Mouse (Mus musculus): Measurements from ENCODE around the gene Ccdc141. TPM values are rescaled to one million over a fixed set of nuclear protein-coding genes. Genes with fewer than 3 reads are reported as not detected.

The Ccdc141 gene
- polyA plus RNA-seq, 1 experiment from 2014 or later, result 9.1 TPM

DNA sequence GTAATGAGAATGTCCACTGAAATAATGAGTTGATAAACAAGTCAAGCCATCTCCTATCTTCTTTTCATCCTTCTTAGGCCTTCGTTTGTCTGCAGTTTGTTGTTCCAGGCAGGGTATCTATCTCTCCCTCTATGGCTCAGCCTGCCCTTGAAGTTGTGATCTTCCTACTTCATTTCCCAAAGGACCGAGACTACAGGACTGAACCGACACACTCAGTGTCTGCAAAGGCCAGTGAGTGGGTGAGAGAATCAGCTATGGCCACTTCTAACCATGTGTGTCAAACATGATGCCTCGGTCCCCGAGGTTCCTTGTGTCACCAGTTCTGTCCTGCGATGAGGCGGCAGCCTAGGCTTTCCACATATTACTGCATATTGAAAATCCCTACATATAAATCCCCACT is 19.2 kb upstream of the Ccdc141 start:
- 96% methylated on average over 7 of the region's 7 CpGs for WGBS
- no peak for ATAC-seq (ENCODE audit: low read depth)
- Histone ChIP-seq H3K9ac (no peak overlapping the region), H3K27me3 (no peaks in the 10 kb centered on the region), H3K4me3 (no peak overlapping the region), H3K4me1 (replicated peaks) (0 out of 2 replicates have a peak, but pooled peaks cover 5% of the 10 kb centered on the region), H3K4me2 (no peak overlapping the region), H3K9me3 (no peaks in the 10 kb centered on the region), H3K36me3 (peaks cover 68% of the 10 kb centered on the region), H3K27ac (replicated peaks) (no peak overlapping the region)

DNA sequence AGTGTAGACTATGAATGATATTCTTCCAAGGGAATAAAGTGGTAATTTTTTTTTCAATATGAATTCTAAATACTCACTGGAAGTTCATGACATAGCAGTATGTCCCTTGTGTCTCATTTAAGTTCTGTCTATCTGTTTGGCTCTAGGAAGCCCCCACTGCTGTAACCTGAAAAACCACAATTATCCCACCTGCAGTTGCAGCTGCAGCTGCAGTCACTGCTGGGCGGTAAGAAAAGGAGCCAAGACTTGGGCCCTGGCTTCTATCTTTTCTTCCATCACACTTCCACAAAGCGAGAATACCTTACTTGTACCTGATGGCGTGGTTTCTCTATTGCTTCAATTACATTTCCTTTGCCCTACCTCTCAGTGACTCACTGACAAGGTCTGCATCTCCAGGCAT is 17.1 kb upstream of the Ccdc141 start:
- no peak overlapping the region for H3K9ac ChIP-seq
- ATAC-seq (ENCODE audit: low read depth), result no peak
- H3K27ac ChIP-seq (replicated peaks), result no peak overlapping the region
- 92% methylated on average over 3 of the region's 3 CpGs for WGBS
- H3K4me2 ChIP-seq, result no peak overlapping the region
- H3K4me1 ChIP-seq (replicated peaks), result 0 out of 2 replicates have a peak, but pooled peaks cover 14% of the 10 kb centered on the region
- no peak overlapping the region for H3K4me3 ChIP-seq
- peaks cover 52% of the 10 kb centered on the region for H3K36me3 ChIP-seq
- no peaks in the 10 kb centered on the region for H3K27me3 ChIP-seq
- H3K9me3 ChIP-seq, result no peaks in the 10 kb centered on the region

DNA sequence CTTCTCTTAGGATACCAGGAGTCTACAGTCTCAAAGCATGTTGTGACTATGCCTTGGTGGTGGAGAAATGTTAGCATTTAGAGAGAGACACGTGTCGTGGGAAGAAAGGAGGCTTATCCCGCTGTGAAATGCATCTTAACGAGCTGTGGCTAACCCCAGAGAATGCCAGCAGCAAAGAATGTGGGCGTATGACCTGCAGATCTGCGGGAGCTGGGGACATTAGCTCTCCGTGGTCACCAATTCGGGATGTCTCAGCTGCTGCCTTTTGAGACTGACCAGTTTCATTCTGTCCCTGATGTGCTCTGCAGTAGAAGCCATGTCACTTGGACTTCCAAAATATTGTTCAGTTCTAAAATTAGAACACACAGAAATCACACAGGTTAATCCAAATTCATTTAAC is 16.5 kb upstream of the Ccdc141 start:
- 61% methylated on average over 8 of the region's 8 CpGs for WGBS

DNA sequence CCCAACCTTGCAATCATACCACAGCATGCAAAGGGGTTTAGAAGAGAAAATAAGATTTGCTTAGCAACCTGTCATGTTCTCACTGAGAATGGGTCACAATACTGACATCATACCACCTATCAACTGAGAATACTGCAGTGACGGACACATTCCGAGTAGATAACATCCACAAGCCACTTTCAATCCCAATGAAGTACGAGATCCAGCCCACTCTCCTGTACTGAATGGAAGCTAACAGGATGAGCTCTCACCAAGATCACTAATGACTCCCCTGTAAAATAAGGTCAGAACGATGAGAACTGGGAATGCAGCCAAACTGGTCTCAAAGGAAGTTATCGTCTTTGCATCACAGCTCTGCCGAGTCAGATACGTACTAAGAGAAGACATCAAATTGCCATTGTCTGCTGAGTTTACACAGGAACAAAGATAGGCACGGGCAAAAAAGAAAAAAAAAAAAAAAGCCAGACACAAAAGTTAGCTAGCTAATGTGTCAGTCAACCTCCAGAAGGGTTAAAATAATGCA is 13.7 kb upstream of the Ccdc141 start:
- Histone ChIP-seq H3K4me1 (replicated peaks) (0 out of 2 replicates have a peak, but pooled peaks cover 14% of the 10 kb centered on the region), H3K9me3 (no peaks in the 10 kb centered on the region), H3K4me2 (no peak overlapping the region), H3K27ac (replicated peaks) (0 out of 2 replicates have a peak overlapping the region, but pooled peaks have one; percentile 49), H3K4me3 (no peak overlapping the region), H3K9ac (no peak overlapping the region), H3K27me3 (no peaks in the 10 kb centered on the region), H3K36me3 (peaks cover 24% of the 10 kb centered on the region)
- ATAC-seq (ENCODE audit: low read depth), result 0 out of 2 replicates have a peak, but pooled peaks have one; percentile 27
- WGBS, result 58% methylated on average over 8 of the region's 8 CpGs

More for the DNA sequence above, 16.5 kb upstream of the Ccdc141 start:
- H3K9me3 ChIP-seq, result no peaks in the 10 kb centered on the region
- H3K27me3 ChIP-seq, result no peaks in the 10 kb centered on the region
- H3K4me3 ChIP-seq, result no peak overlapping the region
- H3K9ac ChIP-seq, result no peak overlapping the region
- H3K4me1 ChIP-seq (replicated peaks), result 0 out of 2 replicates have a peak, but pooled peaks cover 14% of the 10 kb centered on the region
- H3K4me2 ChIP-seq, result no peak overlapping the region
- ATAC-seq (ENCODE audit: low read depth), result no peak
- H3K27ac ChIP-seq (replicated peaks), result no peak overlapping the region
- peaks cover 46% of the 10 kb centered on the region for H3K36me3 ChIP-seq

DNA sequence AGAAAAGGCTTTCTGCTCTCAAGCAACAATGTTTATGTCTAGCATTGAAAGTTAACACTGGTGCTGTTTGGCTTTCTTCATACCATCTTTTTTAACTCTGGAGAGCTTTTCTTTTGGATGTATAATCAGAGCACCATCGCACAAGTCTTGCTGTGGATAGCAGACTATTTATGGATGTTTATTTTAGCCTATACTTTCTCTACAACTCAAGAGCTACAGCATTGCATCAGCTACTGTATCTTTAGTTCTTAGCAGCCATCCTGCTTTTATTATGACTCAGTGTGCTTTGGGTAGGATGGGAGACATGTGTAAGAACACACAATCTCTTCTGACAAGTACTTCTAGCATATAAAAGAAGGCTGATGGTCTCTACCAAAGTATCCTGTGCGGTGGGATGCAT is 13.2 kb upstream of the Ccdc141 start:
- no peak overlapping the region for H3K4me2 ChIP-seq
- no peak overlapping the region for H3K4me3 ChIP-seq
- H3K27ac ChIP-seq (replicated peaks), result 0 out of 2 replicates have a peak overlapping the region, but pooled peaks have one; percentile 49
- H3K9ac ChIP-seq, result no peak overlapping the region
- H3K27me3 ChIP-seq, result no peaks in the 10 kb centered on the region
- H3K4me1 ChIP-seq (replicated peaks), result 0 out of 2 replicates have a peak, but pooled peaks cover 14% of the 10 kb centered on the region
- WGBS, result 90% methylated on average over 2 of the region's 2 CpGs
- H3K36me3 ChIP-seq, result peaks cover 24% of the 10 kb centered on the region
- ATAC-seq (ENCODE audit: low read depth), result no peak
- no peaks in the 10 kb centered on the region for H3K9me3 ChIP-seq

DNA sequence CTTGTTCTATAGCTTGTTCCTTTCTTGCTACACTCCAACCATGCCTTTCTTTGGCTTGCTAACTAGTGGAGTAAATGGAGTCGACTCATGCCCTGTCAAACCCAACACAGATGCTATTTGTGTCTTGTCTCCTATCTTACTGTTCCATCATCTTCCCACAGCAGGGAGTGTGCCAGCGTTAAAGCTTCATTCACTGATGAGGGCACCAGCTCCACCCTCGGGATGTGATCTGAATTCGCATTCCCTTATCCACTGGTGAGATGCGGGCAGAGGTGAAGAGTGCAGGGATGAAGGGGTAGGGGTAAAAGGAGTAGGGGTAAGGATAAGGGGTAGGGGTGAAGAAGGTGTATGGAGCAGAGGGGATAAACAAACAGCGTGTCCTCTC is 12.6 kb upstream of the Ccdc141 start:
- H3K27ac ChIP-seq (replicated peaks), result no peak overlapping the region
- H3K4me1 ChIP-seq (replicated peaks), result 0 out of 2 replicates have a peak, but pooled peaks cover 14% of the 10 kb centered on the region
- no peak overlapping the region for H3K4me3 ChIP-seq
- no peaks in the 10 kb centered on the region for H3K9me3 ChIP-seq
- ATAC-seq (ENCODE audit: low read depth), result no peak
- 83% methylated on average over 6 of the region's 6 CpGs for WGBS
- H3K36me3 ChIP-seq, result peaks cover 21% of the 10 kb centered on the region
- H3K9ac ChIP-seq, result no peak overlapping the region
- no peak overlapping the region for H3K4me2 ChIP-seq
- H3K27me3 ChIP-seq, result no peaks in the 10 kb centered on the region

DNA sequence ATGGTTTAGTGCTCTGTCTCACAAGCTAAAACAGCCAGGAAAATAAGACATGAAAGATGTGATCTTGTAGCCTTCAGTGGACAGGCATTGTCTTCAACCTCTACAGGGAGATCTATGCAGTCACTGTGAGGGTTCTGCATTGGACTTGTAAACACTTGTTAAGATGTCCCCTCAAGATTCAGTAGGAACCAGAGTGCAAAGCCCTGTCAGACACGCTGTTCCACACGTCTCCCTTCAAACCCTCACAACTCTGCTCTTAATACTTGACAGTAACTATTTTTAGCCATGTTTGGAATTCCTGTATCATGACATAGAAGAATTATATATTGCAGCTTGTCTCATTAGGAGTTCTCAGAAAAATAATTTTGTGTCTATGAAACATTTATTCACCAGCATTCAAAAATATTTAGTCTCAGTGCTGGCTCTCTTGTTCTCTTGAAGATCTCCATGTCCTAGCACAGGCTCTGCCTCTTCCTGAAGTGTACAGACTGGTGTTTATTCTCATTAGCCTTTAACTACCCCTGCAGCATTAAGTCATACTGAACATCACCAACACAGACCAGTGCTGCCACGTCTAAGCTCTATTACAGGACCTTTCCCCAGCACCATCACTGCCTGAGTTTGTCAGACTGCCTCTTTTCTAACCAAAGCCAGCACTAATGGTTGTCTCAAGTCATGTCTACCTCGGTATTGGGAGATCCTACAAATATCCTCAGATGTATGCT is 12.0 kb upstream of the Ccdc141 start:
- no peak for ATAC-seq (ENCODE audit: low read depth)
- Histone ChIP-seq H3K4me1 (replicated peaks) (0 out of 2 replicates have a peak, but pooled peaks cover 14% of the 10 kb centered on the region), H3K4me2 (no peak overlapping the region), H3K9me3 (no peaks in the 10 kb centered on the region), H3K27ac (replicated peaks) (no peak overlapping the region), H3K9ac (no peak overlapping the region), H3K36me3 (peaks cover 15% of the 10 kb centered on the region), H3K27me3 (no peaks in the 10 kb centered on the region), H3K4me3 (no peak overlapping the region)
- 82% methylated on average over 4 of the region's 4 CpGs for WGBS

DNA sequence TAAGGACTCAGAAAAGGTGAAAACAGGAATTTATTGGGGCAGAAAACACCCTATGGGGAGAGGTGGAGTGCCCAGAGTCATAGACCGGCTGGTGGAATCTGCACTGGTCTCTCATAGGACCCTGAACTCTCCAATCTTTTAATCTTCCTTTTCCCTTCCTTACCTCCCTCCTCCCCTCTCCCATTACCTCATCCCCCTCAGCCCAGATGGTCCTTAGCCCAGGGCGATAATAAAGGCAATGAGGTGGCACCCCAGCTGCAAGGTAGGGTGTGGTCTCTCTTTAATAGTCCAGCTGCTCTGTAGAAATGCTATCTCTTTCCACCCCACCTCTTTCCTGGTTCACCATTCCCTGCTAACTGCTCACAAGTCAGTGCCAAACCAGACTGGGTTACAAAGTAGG is 7.0 kb upstream of the Ccdc141 start:
- H3K36me3 ChIP-seq, result no peaks in the 10 kb centered on the region
- no peak overlapping the region for H3K4me3 ChIP-seq
- H3K4me2 ChIP-seq, result no peak overlapping the region
- WGBS, result 53% methylated on average over 2 of the region's 2 CpGs
- peaks cover 23% of the 10 kb centered on the region for H3K4me1 ChIP-seq (replicated peaks)
- H3K27ac ChIP-seq (replicated peaks), result peak overlapping the region; percentile 11; the same call in 1 of the 2 replicates
- no peaks in the 10 kb centered on the region for H3K9me3 ChIP-seq
- no peak overlapping the region for H3K9ac ChIP-seq
- ATAC-seq (ENCODE audit: low read depth), result peak; percentile 57; the same call in 1 of the 2 replicates
- no peaks in the 10 kb centered on the region for H3K27me3 ChIP-seq

DNA sequence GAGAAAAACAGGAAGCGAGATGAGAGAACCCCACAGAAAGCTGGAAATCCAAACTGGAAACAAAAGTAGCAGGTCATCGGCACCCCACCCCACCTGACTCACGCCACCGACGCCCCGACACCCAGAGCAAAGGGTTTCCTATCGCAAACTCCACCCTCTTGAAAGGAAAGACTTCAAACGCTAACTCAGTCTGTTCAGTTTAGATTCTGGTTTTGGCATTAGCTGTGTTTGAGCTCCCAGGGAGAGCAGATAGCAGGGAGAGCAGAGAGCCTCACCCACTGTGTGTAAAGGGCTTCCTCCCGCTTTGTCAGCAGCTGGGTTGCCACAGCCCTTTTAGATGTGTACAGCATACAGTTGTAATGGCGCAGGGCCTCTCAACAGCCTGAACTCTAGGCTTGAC is 6.0 kb upstream of the Ccdc141 start:
- Histone ChIP-seq H3K4me1 (replicated peaks) (peaks cover 33% of the 10 kb centered on the region), H3K9ac (no peak overlapping the region), H3K4me2 (no peak overlapping the region), H3K36me3 (no peaks in the 10 kb centered on the region), H3K4me3 (no peak overlapping the region), H3K27ac (replicated peaks) (no peak overlapping the region), H3K9me3 (no peaks in the 10 kb centered on the region), H3K27me3 (no peaks in the 10 kb centered on the region)
- WGBS, result 75% methylated on average over 10 of the region's 10 CpGs
- ATAC-seq (ENCODE audit: low read depth), result no peak

DNA sequence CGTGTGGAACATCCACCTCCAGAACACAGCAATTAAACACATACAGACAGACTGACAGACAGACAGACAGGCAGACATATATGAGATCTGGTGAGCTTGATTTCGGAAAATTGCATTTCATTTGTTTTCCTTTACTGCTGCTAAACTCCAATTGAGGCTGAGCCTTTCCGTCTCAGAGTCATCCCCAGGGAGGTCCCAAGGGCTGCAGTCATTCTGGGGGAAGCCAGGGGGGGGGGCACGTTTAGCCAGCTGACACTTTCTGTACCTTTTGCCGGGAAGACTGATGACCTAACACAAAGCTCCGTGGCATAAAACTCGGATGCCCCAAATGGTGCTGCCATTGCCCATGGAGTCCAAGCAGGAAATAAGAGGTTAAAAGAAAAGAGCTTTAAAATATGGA is 5.0 kb upstream of the Ccdc141 start:
- 42% methylated on average over 7 of the region's 7 CpGs for WGBS
- no peaks in the 10 kb centered on the region for H3K9me3 ChIP-seq
- H3K4me2 ChIP-seq, result no peak overlapping the region

DNA sequence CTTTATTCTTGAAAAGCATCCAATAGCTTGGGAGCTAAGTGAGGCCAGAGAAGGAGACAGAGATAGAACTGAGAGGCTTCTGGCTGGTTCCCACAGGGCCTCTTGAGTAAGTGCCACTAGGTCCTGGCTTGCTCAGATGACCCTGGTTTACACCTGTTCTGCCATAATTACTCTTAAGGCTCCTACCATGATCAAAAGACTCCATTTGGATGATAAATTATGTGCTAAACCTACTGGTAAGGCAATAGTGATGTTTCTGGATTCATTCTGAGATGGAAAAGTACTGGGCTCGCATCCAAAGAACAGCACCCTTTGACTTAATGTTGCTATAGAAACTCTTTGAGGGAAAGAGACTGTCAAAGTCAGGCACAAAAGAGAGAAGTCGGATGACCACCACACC is 3.9 kb upstream of the Ccdc141 start:
- no peaks in the 10 kb centered on the region for H3K27me3 ChIP-seq
- WGBS, result 38% methylated on average over 2 of the region's 2 CpGs
- no peaks in the 10 kb centered on the region for H3K9me3 ChIP-seq
- H3K9ac ChIP-seq, result no peak overlapping the region
- peak overlapping the region; percentile 14; the same call in 1 of the 2 replicates for H3K27ac ChIP-seq (replicated peaks)
- no peak for ATAC-seq (ENCODE audit: low read depth)
- no peak overlapping the region for H3K4me3 ChIP-seq
- peaks cover 54% of the 10 kb centered on the region for H3K4me1 ChIP-seq (replicated peaks)
- no peak overlapping the region for H3K4me2 ChIP-seq
- H3K36me3 ChIP-seq, result no peaks in the 10 kb centered on the region

More for the DNA sequence above, 5.0 kb upstream of the Ccdc141 start:
- H3K9ac ChIP-seq, result no peak overlapping the region
- no peak overlapping the region for H3K27ac ChIP-seq (replicated peaks)
- H3K4me3 ChIP-seq, result no peak overlapping the region
- no peaks in the 10 kb centered on the region for H3K27me3 ChIP-seq
- ATAC-seq (ENCODE audit: low read depth), result no peak
- H3K36me3 ChIP-seq, result no peaks in the 10 kb centered on the region
- H3K4me1 ChIP-seq (replicated peaks), result peaks cover 43% of the 10 kb centered on the region

DNA sequence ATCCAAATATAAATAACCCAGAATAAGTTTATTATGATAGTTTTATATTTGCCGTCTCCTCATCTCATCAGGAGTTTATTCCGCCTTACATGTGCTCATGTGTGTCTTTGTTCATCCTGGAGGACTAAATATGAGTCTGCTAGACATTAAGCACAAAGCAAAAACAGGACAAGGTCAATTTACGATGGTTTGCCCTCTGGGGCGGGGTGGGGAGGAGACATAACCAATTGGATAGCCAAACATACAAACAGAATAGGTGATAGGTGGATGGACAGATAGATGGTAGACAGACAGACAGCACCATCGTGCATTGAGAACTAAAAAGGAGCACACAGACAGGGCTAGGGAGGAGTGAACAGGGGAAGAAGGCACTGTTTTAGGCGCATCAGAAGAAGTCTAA is 3.4 kb upstream of the Ccdc141 start:
- Histone ChIP-seq H3K4me2 (no peak overlapping the region), H3K36me3 (no peaks in the 10 kb centered on the region), H3K27me3 (no peaks in the 10 kb centered on the region), H3K4me3 (no peak overlapping the region), H3K27ac (replicated peaks) (peak overlapping the region; percentile 14; the same call in 1 of the 2 replicates), H3K9ac (no peak overlapping the region), H3K9me3 (no peaks in the 10 kb centered on the region), H3K4me1 (replicated peaks) (peaks cover 54% of the 10 kb centered on the region)
- ATAC-seq (ENCODE audit: low read depth), result no peak
- 90% methylated on average over 6 of the region's 6 CpGs for WGBS

Measured in neural tube, embryonic 13.5 days (tissue).